Mouse (Mus musculus) forebrain, postnatal 0 days (tissue): ENCODE measurements around the gene Iqcf3. TPM values are rescaled to one million over a fixed set of nuclear protein-coding genes. Genes with fewer than 3 reads are reported as not detected.
A peak's percentile ranks its signal among the peaks of the same experiment; 100 is the strongest.
"Not testable (repeated sequence)": the region's sequence is repeated elsewhere in the genome, so short reads cannot be mapped to it uniquely, and the experiment has no call there.

Experiments
- ATAC-seq: fragments of 200-750 bp; cut with Nextera tagmentation; 2 replicates; pipeline ENCODE4 v1.8.0; 2017; ENCODE audit warnings: mild to moderate bottlenecking, moderate library complexity
- DNase-seq: peaks from one replicate; pipeline ENCODE4 v3.0.0-alpha.2; 2015
- H3K27ac ChIP-seq: fragments of 300-500 bp; sonication (generic); 2 replicates; pipeline ENCODE4 v1.5.1; 2014; ENCODE audit warnings: low read depth, mild to moderate bottlenecking, antibody characterized with exemption, low read length, moderate library complexity, mixed read lengths
- H3K27me3 ChIP-seq: fragments of 300-500 bp; sonication (generic); 2 replicates; pipeline ENCODE4 v1.6.1; 2014; ENCODE audit warnings: mild to moderate bottlenecking, low read length, mixed read lengths; ENCODE audit not compliant: insufficient read depth
- H3K36me3 ChIP-seq: fragments of 300-500 bp; sonication (generic); 2 replicates; pipeline ENCODE4 v1.6.1; 2014; ENCODE audit warnings: mild to moderate bottlenecking, moderate library complexity; ENCODE audit not compliant: insufficient read depth
- H3K4me1 ChIP-seq: fragments of 300-500 bp; sonication (generic); 2 replicates; pipeline ENCODE4 v1.6.1; 2014; ENCODE audit warnings: antibody characterized with exemption; ENCODE audit not compliant: insufficient read depth
- H3K4me2 ChIP-seq: fragments of 300-500 bp; sonication (generic); 2 replicates; pipeline ENCODE4 v1.6.1; 2014; ENCODE audit warnings: low read depth, mild to moderate bottlenecking, moderate library complexity
- H3K4me3 ChIP-seq: fragments of 300-500 bp; sonication (generic); 2 replicates; pipeline ENCODE4 v1.5.1; 2014; ENCODE audit warnings: low read depth, low read length, mixed read lengths
- H3K9ac ChIP-seq: fragments of 300-500 bp; sonication (generic); 2 replicates; pipeline ENCODE4 v1.6.1; 2014; ENCODE audit warnings: mild to moderate bottlenecking
- H3K9me3 ChIP-seq: fragments of 300-500 bp; sonication (generic); 2 replicates; pipeline ENCODE4 v1.6.1; 2016; ENCODE audit warnings: low read length
- CTCF ChIP-seq: sonication (generic); IDR thresholded peaks from 2 replicates; pipeline ENCODE4 v1.5.1; 2016; ENCODE audit warnings: antibody characterized with exemption, control low read depth, low read depth
- WGBS: fragments of 180-500 bp; shearing (Covaris S2); extraction: QIAGEN DNeasy Blood & Tissue Kit; methylation state at CpG from one replicate; pipeline ENCODE4 v1.1.7; 2014; 5-methylcytosine and 5-hydroxymethylcytosine counted together
- polyA plus RNA-seq: library from polyadenylated mRNA; unstranded; fragments of >200 nt; fragmentation: Nextera tagmentation; extraction: Ambion mirVana; gene quantifications from 2 replicates; pipeline ENCODE4 v1.2.1, GENCODE M21; 2015
- total RNA-seq: library from RNA; depleted of rRNA; stranded (reverse); fragments of >200 nt; gene quantifications from 2 replicates; pipeline ENCODE4 v1.2.3, GENCODE M21; 2014

Gene Iqcf3
- total and polyA plus RNA-seq, 2 experiments from 2014 or later: not detected

- TF ChIP-seq CTCF: no peak
- DNase-seq: peak; percentile 68
- no peak overlapping the region for H3K4me2 ChIP-seq
Observed at GRCm38 (mm10) chr9:106512729-106513450, 48.5 kb downstream of the Iqcf3 start.

GRCm38 (mm10) chr9:106509356-106509755 lies 52.1 kb downstream of the Iqcf3 start:
- peak; percentile 16 for DNase-seq
- no peak for TF ChIP-seq CTCF
- H3K4me2 ChIP-seq: no peak overlapping the region
- H3K9ac ChIP-seq: no peak overlapping the region
- peaks cover 6% of the 10 kb centered on the region for H3K4me1 ChIP-seq
- no peaks in the 10 kb centered on the region for H3K36me3 ChIP-seq
- ATAC-seq: no peak
- 74% methylated on average over 10 of the region's 10 CpGs for WGBS
- no peaks in the 10 kb centered on the region for H3K27me3 ChIP-seq
- H3K4me3 ChIP-seq: no peak overlapping the region
- H3K9me3 ChIP-seq: no peaks in the 10 kb centered on the region
- no peak overlapping the region for H3K27ac ChIP-seq

More at GRCm38 (mm10) chr9:106512729-106513450, 48.5 kb downstream of the Iqcf3 start:
- Histone ChIP-seq H3K4me1 (peaks cover 6% of the 10 kb centered on the region), H3K9me3 (no peaks in the 10 kb centered on the region), H3K9ac (no peak overlapping the region), H3K27ac (peak overlapping the region; percentile 51), H3K4me3 (no peak overlapping the region), H3K27me3 (no peaks in the 10 kb centered on the region), H3K36me3 (no peaks in the 10 kb centered on the region)
- WGBS: 35% methylated on average over 13 of the region's 13 CpGs
- peak; percentile 83 for ATAC-seq

DNA sequence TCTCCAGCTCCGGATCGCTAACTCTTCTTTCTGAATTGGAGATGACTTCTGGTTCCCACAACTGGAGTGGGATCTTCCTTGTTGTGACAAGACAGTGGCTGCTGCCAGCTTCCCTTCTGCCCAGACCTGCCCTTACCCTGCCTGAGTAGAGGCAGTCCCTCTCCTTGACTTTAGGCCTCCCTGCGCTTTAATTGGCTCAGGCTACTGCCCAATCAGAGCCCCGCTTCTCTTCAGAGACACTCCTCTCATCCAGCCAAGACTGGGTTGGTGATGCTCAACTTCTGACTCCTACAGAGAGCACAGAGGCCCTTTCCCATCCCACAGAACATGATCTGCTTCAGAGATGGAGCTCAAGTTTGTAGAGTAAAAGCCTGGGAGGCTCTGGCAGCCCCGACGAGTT lies 57.2 kb downstream of the Iqcf3 start:
- Histone ChIP-seq H3K27ac (no peak overlapping the region), H3K9ac (no peak overlapping the region), H3K4me1 (no peaks in the 10 kb centered on the region), H3K27me3 (no peaks in the 10 kb centered on the region), H3K4me3 (no peak overlapping the region), H3K36me3 (no peaks in the 10 kb centered on the region), H3K9me3 (no peaks in the 10 kb centered on the region), H3K4me2 (no peak overlapping the region)
- TF ChIP-seq CTCF: no peak
- no peak for DNase-seq
- ATAC-seq: no peak
- 75% methylated on average over 6 of the region's 6 CpGs for WGBS

DNA sequence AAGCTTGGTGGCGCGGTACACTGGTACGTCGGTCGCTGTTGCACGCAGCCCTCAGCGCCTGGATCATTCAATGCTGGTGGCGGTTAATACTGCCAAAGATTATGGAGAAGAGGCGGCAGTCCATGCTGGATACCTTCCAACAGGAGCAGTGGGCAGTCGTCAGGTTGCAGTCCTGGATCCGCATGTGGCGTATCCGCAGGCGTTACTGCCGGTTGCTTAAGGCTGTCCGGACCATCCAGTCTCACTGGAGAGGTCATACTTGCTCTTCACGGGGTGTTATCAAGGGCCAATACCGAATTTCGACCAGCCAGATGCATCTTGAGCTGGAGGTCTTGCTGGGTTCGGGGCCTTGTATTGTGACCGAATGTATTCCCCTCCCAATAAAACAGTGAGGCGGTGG lies 59.6 kb downstream of the Iqcf3 start:
- no peak for ATAC-seq
- no peak for DNase-seq
- Histone ChIP-seq H3K9me3 (no peaks in the 10 kb centered on the region), H3K4me2 (no peak overlapping the region), H3K27ac (no peak overlapping the region), H3K4me3 (no peak overlapping the region), H3K9ac (no peak overlapping the region), H3K4me1 (no peaks in the 10 kb centered on the region), H3K27me3 (no peaks in the 10 kb centered on the region), H3K36me3 (no peaks in the 10 kb centered on the region)
- TF ChIP-seq CTCF: no peak
- 90% methylated on average over 22 of the region's 22 CpGs for WGBS

- H3K27ac ChIP-seq: no peak within 1 kb of the TSS
- no peaks in the 10 kb centered on the region for H3K4me1 ChIP-seq
- no peak for TF ChIP-seq CTCF
- 94% methylated on average over 6 of the region's 6 CpGs for WGBS
- H3K4me3 ChIP-seq: no peak within 1 kb of the TSS
- no peaks in the 10 kb centered on the region for H3K36me3 ChIP-seq
- H3K27me3 ChIP-seq: no peaks in the 10 kb centered on the region
- H3K9me3 ChIP-seq: no peaks in the 10 kb centered on the region
- no peak within 1 kb of the TSS for H3K4me2 ChIP-seq
- H3K9ac ChIP-seq: no peak within 1 kb of the TSS
- ATAC-seq: no peak
- no peak for DNase-seq
Observed at GRCm38 (mm10) chr9:106499667-106500066, 61.8 kb downstream of the Iqcf3 start, which contains the start of gene Iqcf1. Gene Iqcf1, plus strand, starts transcription at chr9:106499967.

DNA sequence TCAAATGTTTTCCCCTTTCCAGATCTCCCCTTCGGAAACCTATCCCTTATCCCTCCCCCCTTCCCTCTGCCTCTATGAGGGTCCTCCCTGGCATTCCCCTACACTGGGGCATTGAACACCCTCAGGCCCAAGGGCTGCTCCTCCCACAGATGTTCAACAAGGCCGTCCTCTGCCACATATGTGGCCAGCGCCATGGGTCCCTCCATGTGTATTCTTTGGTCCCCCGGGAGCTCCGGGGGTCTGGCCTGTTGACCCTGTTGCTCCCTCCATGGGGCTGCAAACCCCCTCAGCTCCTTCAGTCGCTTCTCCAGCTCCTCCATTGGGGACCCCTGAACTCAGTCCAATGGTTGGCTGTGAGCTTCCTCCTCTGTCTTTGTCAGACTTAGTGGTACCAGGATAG lies 73.8 kb downstream of the Iqcf3 start:
- ATAC-seq, DNase-seq, H3K4me1 ChIP-seq, H3K27ac ChIP-seq, H3K9me3 ChIP-seq, H3K4me2 ChIP-seq, H3K9ac ChIP-seq, H3K27me3 ChIP-seq, H3K4me3 ChIP-seq: not testable (repeated sequence)
- WGBS: 90% methylated on average over 6 of the region's 6 CpGs
- H3K36me3 ChIP-seq: peaks cover 39% of the 10 kb centered on the region

DNA sequence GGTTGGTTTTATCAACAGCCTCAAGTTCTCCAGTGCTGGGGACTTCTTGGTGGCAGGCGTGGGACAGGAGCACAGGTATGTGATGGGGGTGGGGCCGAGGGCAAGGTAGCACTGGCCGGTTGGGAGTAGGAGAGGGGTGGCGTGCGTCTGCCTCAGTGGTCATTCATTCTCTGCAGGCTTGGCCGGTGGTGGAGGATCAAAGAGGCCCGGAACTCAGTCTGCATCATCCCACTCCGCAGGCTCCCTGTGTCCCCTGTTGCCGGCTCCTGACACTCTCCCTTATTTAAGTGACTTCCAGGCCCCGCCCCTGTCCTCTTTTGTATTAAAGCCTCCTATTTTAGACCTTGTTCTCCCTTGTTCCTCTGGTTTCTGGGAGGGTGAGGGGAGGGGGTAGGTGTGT lies 76.4 kb downstream of the Iqcf3 start:
- Histone ChIP-seq H3K4me1 (no peaks in the 10 kb centered on the region), H3K4me3 (no peak overlapping the region), H3K27ac (no peak overlapping the region), H3K27me3 (no peaks in the 10 kb centered on the region), H3K4me2 (no peak overlapping the region), H3K36me3 (peaks cover 56% of the 10 kb centered on the region), H3K9ac (no peak overlapping the region), H3K9me3 (no peaks in the 10 kb centered on the region)
- no peak for ATAC-seq
- 86% methylated on average over 10 of the region's 10 CpGs for WGBS
- TF ChIP-seq CTCF: no peak
- no peak for DNase-seq
